Mouse (Mus musculus) MEL (cell line): ENCODE results near the gene Msi2. TPM values are rescaled to one million over a fixed set of nuclear protein-coding genes. Genes with fewer than 3 reads are reported as not detected.

Experiments
- DNase-seq: peaks from one replicate; pipeline ENCODE4 v3.0.0; 2011; ENCODE audit warnings: low read depth, low spot score
- H3K27ac ChIP-seq: 2 replicates; pipeline ENCODE4 v1.5.1; 2012; ENCODE audit warnings: low read depth, mild to moderate bottlenecking, control low read depth, low read length, moderate library complexity; ENCODE audit not compliant: control insufficient read depth
- H3K27me3 ChIP-seq, 2 experiments: fragments of 150-350 bp in 1 of 2; sonication (generic) in 1 of 2; 2 replicates each; pipeline ENCODE4 v1.6.1; 2012; ENCODE audit warnings: low read length in 2 of 2, mild to moderate bottlenecking in 2 of 2, improper control_type of control experiment in 1 of 2, moderate library complexity in 1 of 2; ENCODE audit not compliant: insufficient read depth in 2 of 2, control insufficient read depth in 1 of 2
- H3K36me3 ChIP-seq, 2 experiments: 2 replicates each; pipeline ENCODE4 v1.6.1; 2012 to 2014; ENCODE audit warnings: low read length in 2 of 2, improper control_type of control experiment in 1 of 2, inconsistent platforms in 1 of 2, mild to moderate bottlenecking in 1 of 2; ENCODE audit not compliant: insufficient read depth in 2 of 2, control insufficient read depth in 1 of 2
- H3K4me1 ChIP-seq, 2 experiments: fragments of 150-350 bp in 1 of 2; sonication (generic) in 1 of 2; 2 replicates each; pipeline ENCODE4 v1.6.1; 2012; ENCODE audit warnings: low read length in 2 of 2, improper control_type of control experiment in 1 of 2, mild to moderate bottlenecking in 1 of 2; ENCODE audit not compliant: insufficient read depth in 2 of 2, control insufficient read depth in 1 of 2
- H3K4me3 ChIP-seq, 2 experiments: fragments of 150-350 bp in 1 of 2; sonication (generic) in 1 of 2; 2 replicates each; pipeline ENCODE4 v1.5.1; 2012; ENCODE audit warnings: low read depth in 2 of 2, low read length in 2 of 2, mild to moderate bottlenecking in 2 of 2, moderate library complexity in 2 of 2, control low read depth in 1 of 2, improper control_type of control experiment in 1 of 2; ENCODE audit not compliant: control insufficient read depth in 1 of 2, insufficient read depth in 1 of 2
- H3K79me2 ChIP-seq: 2 replicates; pipeline ENCODE4 v1.6.1; 2012; ENCODE audit warnings: mild to moderate bottlenecking, low read length, moderate library complexity; ENCODE audit not compliant: control insufficient read depth, poor library complexity, insufficient read depth
- H3K9ac ChIP-seq: 2 replicates; pipeline ENCODE4 v1.6.1; 2012; ENCODE audit warnings: low read depth, mild to moderate bottlenecking, control low read depth, low read length, moderate library complexity; ENCODE audit not compliant: control insufficient read depth, poor library complexity, severe bottlenecking
- H3K9me3 ChIP-seq: fragments of 150-350 bp; sonication (generic); replicated peaks from 2 replicates; pipeline ENCODE4 v1.6.1; 2012; ENCODE audit warnings: mild to moderate bottlenecking, low read length, improper control_type of control experiment, moderate library complexity; ENCODE audit not compliant: insufficient read depth
- CHD2 ChIP-seq: IDR thresholded peaks from 2 replicates; pipeline ENCODE4 v1.6.1; 2011; ENCODE audit warnings: low read length, improper control_type of control experiment
- CTCF ChIP-seq, 3 experiments: IDR thresholded peaks in 2 of 3; conservative IDR thresholded peaks in 1 of 3; 2 replicates each; pipeline ENCODE4 v1.5.1; 2011 to 2012; ENCODE audit warnings: low read length in 3 of 3, low read depth in 2 of 3, mild to moderate bottlenecking in 2 of 3, improper control_type of control experiment in 1 of 3, inconsistent platforms in 1 of 3, mixed read lengths in 1 of 3, moderate library complexity in 1 of 3; ENCODE audit not compliant: control insufficient read depth in 1 of 3, insufficient read depth in 1 of 3, poor library complexity in 1 of 3, severe bottlenecking in 1 of 3
- ELF1 ChIP-seq: IDR thresholded peaks from 2 replicates; pipeline ENCODE4 v1.6.1; 2014; ENCODE audit warnings: low read depth, mild to moderate bottlenecking, inconsistent platforms, low read length, improper control_type of control experiment, moderate library complexity
- ETS1 ChIP-seq: IDR thresholded peaks from 2 replicates; pipeline ENCODE4 v1.6.1; 2012; ENCODE audit warnings: low read depth, mild to moderate bottlenecking, inconsistent platforms, low read length, improper control_type of control experiment, moderate library complexity
- GATA1 ChIP-seq: IDR thresholded peaks from 2 replicates; pipeline ENCODE4 v1.6.1; 2011; ENCODE audit warnings: low read depth, low read length, improper control_type of control experiment
- JUND ChIP-seq: IDR thresholded peaks from 2 replicates; pipeline ENCODE4 v1.6.1; 2011; ENCODE audit warnings: low read depth, mild to moderate bottlenecking, improper control_type of control experiment, low read length
- KAT2A ChIP-seq: conservative IDR thresholded peaks from 2 replicates; pipeline ENCODE4 v1.6.1; 2012; ENCODE audit warnings: low read depth, low read length, improper control_type of control experiment, inconsistent platforms
- MAFK ChIP-seq: IDR thresholded peaks from 2 replicates; pipeline ENCODE4 v1.6.1; 2011; ENCODE audit warnings: low read depth, mild to moderate bottlenecking, low read length, improper control_type of control experiment, borderline replicate concordance
- MAX ChIP-seq: IDR thresholded peaks from 2 replicates; pipeline ENCODE4 v1.6.1; 2011; ENCODE audit warnings: low read length, improper control_type of control experiment
- MAZ ChIP-seq: IDR thresholded peaks from 2 replicates; pipeline ENCODE4 v1.6.1; 2012; ENCODE audit warnings: low read depth, mild to moderate bottlenecking, inconsistent platforms, low read length, improper control_type of control experiment
- MYB ChIP-seq: IDR thresholded peaks from 2 replicates; pipeline ENCODE4 v1.6.1; 2011; ENCODE audit warnings: mild to moderate bottlenecking, low read depth, low read length, improper control_type of control experiment
- NRF1 ChIP-seq: IDR thresholded peaks from 2 replicates; pipeline ENCODE4 v1.6.1; 2014; ENCODE audit warnings: low read depth, mild to moderate bottlenecking, inconsistent platforms, low read length, improper control_type of control experiment, moderate library complexity; ENCODE audit not compliant: poor library complexity, insufficient read depth, severe bottlenecking
- POLR2AphosphoS5 ChIP-seq: IDR thresholded peaks from 2 replicates; pipeline ENCODE4 v1.6.1; 2012; ENCODE audit warnings: low read depth, borderline replicate concordance, mild to moderate bottlenecking, inconsistent platforms, low read length, moderate library complexity, mixed read lengths
- RAD21 ChIP-seq: IDR thresholded peaks from 2 replicates; pipeline ENCODE4 v1.6.1; 2011; ENCODE audit warnings: mild to moderate bottlenecking, low read depth, low read length, improper control_type of control experiment
- RCOR1 ChIP-seq: IDR thresholded peaks from 2 replicates; pipeline ENCODE4 v1.6.1; 2012; ENCODE audit warnings: low read depth, mild to moderate bottlenecking, inconsistent platforms, low read length, improper control_type of control experiment
- SIN3A ChIP-seq: IDR thresholded peaks from 2 replicates; pipeline ENCODE4 v1.6.1; 2012; ENCODE audit warnings: low read length, improper control_type of control experiment, inconsistent platforms
- TAL1 ChIP-seq: IDR thresholded peaks from 2 replicates; pipeline ENCODE4 v1.6.1; 2012; ENCODE audit warnings: mild to moderate bottlenecking, inconsistent platforms, low read length, moderate library complexity, mixed read lengths
- TCF12 ChIP-seq: IDR thresholded peaks from 2 replicates; pipeline ENCODE4 v1.6.1; 2014; ENCODE audit warnings: low read depth, mild to moderate bottlenecking, inconsistent platforms, low read length, improper control_type of control experiment, moderate library complexity
- USF1 ChIP-seq: IDR thresholded peaks from 2 replicates; pipeline ENCODE4 v1.6.1; 2014; ENCODE audit warnings: low read depth, mild to moderate bottlenecking, inconsistent platforms, low read length, improper control_type of control experiment, moderate library complexity
- ZKSCAN1 ChIP-seq: IDR thresholded peaks from 2 replicates; pipeline ENCODE4 v1.6.1; 2012; ENCODE audit warnings: low read depth, mild to moderate bottlenecking, inconsistent platforms, low read length, improper control_type of control experiment, moderate library complexity
- ZNF384 ChIP-seq: IDR thresholded peaks from 2 replicates; pipeline ENCODE4 v1.6.1; 2012; ENCODE audit warnings: low read depth, mild to moderate bottlenecking, inconsistent platforms, low read length, improper control_type of control experiment
- polyA plus RNA-seq, 2 experiments: library from polyadenylated mRNA; stranded (reverse) in 1 of 2; unstranded in 1 of 2; fragments of >175 nt in 1 of 2; fragments of >200 nt in 1 of 2; gene quantifications; 2 replicates each; pipeline versions ENCODE4 v1.2.1 to v1.2.4; 2012; ENCODE audit warnings: low replicate concordance in 2 of 2, low read depth in 1 of 2; ENCODE audit not compliant: insufficient read length in 2 of 2, insufficient read depth in 1 of 2, missing spikeins in 1 of 2
- total RNA-seq: library from RNA; depleted of rRNA; stranded (reverse); fragments of 300-350 nt; gene quantifications from 2 replicates; pipeline ENCODE4 v1.2.3, GENCODE M21; 2012

The Msi2 gene
- total and polyA plus RNA-seq, 3 experiments = 16.2 to 29.7 TPM; not detected in 1

- no peaks in the 10 kb centered on the region for H3K9me3 ChIP-seq
- DNase-seq = no peak
- no peak overlapping the region for H3K9ac ChIP-seq
- no peaks in the 10 kb centered on the region for H3K4me1 ChIP-seq
- peaks cover 0 to 5% of the 10 kb centered on the region in 2 experiments; a peak in 1 of 4 replicates for H3K36me3 ChIP-seq
- H3K79me2 ChIP-seq = no peaks in the 10 kb centered on the region; the same call in 1 of the 2 replicates
- H3K27me3 ChIP-seq = no peaks in the 10 kb centered on the region
- H3K4me3 ChIP-seq = no peak overlapping the region
- H3K27ac ChIP-seq = no peak overlapping the region
- no peak for TF ChIP-seq USF1
- no peak for TF ChIP-seq KAT2A
- no peak for TF ChIP-seq POLR2AphosphoS5
- no peak for TF ChIP-seq ZKSCAN1
- TF ChIP-seq MAX = no peak
- TF ChIP-seq MAFK = no peak
- no peak for TF ChIP-seq SIN3A
- TF ChIP-seq RCOR1 = no peak
- TF ChIP-seq RAD21 = no peak
- no peak for TF ChIP-seq ELF1
- TF ChIP-seq TCF12 = no peak
- TF ChIP-seq, all 39 proteins: peak for 0
Observed at GRCm38 (mm10) chr11:88576233-88576998, 141.9 kb downstream of the Msi2 start.

- Histone ChIP-seq H3K4me3 (no peak overlapping the region), H3K36me3 (peaks cover 0 to 1% of the 10 kb centered on the region in 2 experiments; a peak in 1 of 4 replicates), H3K27ac (no peak overlapping the region), H3K79me2 (no peaks in the 10 kb centered on the region; the same call in 1 of the 2 replicates), H3K9ac (no peak overlapping the region), H3K4me1 (no peaks in the 10 kb centered on the region), H3K27me3 (no peaks in the 10 kb centered on the region), H3K9me3 (no peaks in the 10 kb centered on the region)
- no peak for TF ChIP-seq MYB
- TF ChIP-seq MAZ = no peak
- no peak for TF ChIP-seq NRF1
- TF ChIP-seq CHD2 = no peak
- no peak for TF ChIP-seq GATA1
- no peak for TF ChIP-seq RAD21
- TF ChIP-seq ZKSCAN1 = no peak
- TF ChIP-seq ZNF384 = no peak
- TF ChIP-seq USF1 = no peak
- no peak for TF ChIP-seq SIN3A
- TF ChIP-seq CTCF (IDR thresholded peaks at IDR 0.05 in 2 of 3, conservative IDR thresholded peaks at IDR 0.05 in 1 of 3; ENCODE audit: control insufficient read depth in 1 of 3, insufficient read depth in 1 of 3, low read depth in 2 of 3, low read length in 3 of 3, poor library complexity in 1 of 3, severe bottlenecking in 1 of 3) = no peak; a peak in 1 of 6 replicates
- TF ChIP-seq JUND = no peak
- TF ChIP-seq TCF12 = no peak
- no peak for TF ChIP-seq ETS1
- TF ChIP-seq TAL1 = no peak
- no peak for DNase-seq
Observed at GRCm38 (mm10) chr11:88574575-88575360, 143.5 kb downstream of the Msi2 start.
